Mouse (Mus musculus) liver, embryonic 15.5 days (tissue): ENCODE measurements around the gene Gtpbp1. TPM values are rescaled to one million over a fixed set of nuclear protein-coding genes. Genes with fewer than 3 reads are reported as not detected.

Experiments
- ATAC-seq: fragments of 200-750 bp; cut with Nextera tagmentation; 2 replicates; pipeline ENCODE4 v1.8.0; 2017; ENCODE audit warnings: moderate number of reproducible peaks, mild to moderate bottlenecking, moderate library complexity; ENCODE audit not compliant: insufficient read depth
- H3K27ac ChIP-seq: fragments of 300-500 bp; sonication (generic); replicated peaks from 2 replicates; pipeline ENCODE4 v1.5.1; 2015; ENCODE audit warnings: mild to moderate bottlenecking, inconsistent platforms
- H3K27me3 ChIP-seq: fragments of 300-500 bp; sonication (generic); 2 replicates; pipeline ENCODE4 v1.6.1; 2015; ENCODE audit warnings: mild to moderate bottlenecking, inconsistent platforms
- H3K36me3 ChIP-seq: fragments of 300-500 bp; sonication (generic); replicated peaks from 2 replicates; pipeline ENCODE4 v1.6.1; 2015; ENCODE audit warnings: moderate library complexity, mild to moderate bottlenecking, inconsistent platforms
- H3K4me1 ChIP-seq: fragments of 300-500 bp; sonication (generic); replicated peaks from 2 replicates; pipeline ENCODE4 v1.6.1; 2015; ENCODE audit warnings: inconsistent platforms
- H3K4me2 ChIP-seq: fragments of 300-500 bp; sonication (generic); 2 replicates; pipeline ENCODE4 v1.6.1; 2015; ENCODE audit warnings: moderate library complexity, mild to moderate bottlenecking, inconsistent platforms
- H3K4me3 ChIP-seq: fragments of 300-500 bp; sonication (generic); replicated peaks from 2 replicates; pipeline ENCODE4 v1.5.1; 2015; ENCODE audit warnings: mild to moderate bottlenecking, inconsistent platforms
- H3K9ac ChIP-seq: fragments of 300-500 bp; sonication (generic); 2 replicates; pipeline ENCODE4 v1.6.1; 2015; ENCODE audit warnings: moderate library complexity, mild to moderate bottlenecking, inconsistent platforms
- H3K9me3 ChIP-seq: fragments of 300-500 bp; sonication (generic); replicated peaks from 2 replicates; pipeline ENCODE4 v1.6.1; 2016; ENCODE audit warnings: inconsistent platforms
- WGBS: fragments of 180-500 bp; shearing (Covaris S2); methylation state at CpG from one replicate; pipeline ENCODE4 v1.1.7; 2015; ENCODE audit warnings: mixed read lengths; ENCODE audit not compliant: insufficient replicate concordance; 5-methylcytosine and 5-hydroxymethylcytosine counted together
- polyA plus RNA-seq: library from polyadenylated mRNA; unstranded; fragments of >200 nt; fragmentation: Nextera tagmentation; extraction: Ambion mirVana; gene quantifications from 2 replicates; pipeline ENCODE4 v1.2.1, GENCODE M21; 2015

The Gtpbp1 gene
- polyA plus RNA-seq, 1 experiment from 2014 or later: 29.9 TPM

DNA sequence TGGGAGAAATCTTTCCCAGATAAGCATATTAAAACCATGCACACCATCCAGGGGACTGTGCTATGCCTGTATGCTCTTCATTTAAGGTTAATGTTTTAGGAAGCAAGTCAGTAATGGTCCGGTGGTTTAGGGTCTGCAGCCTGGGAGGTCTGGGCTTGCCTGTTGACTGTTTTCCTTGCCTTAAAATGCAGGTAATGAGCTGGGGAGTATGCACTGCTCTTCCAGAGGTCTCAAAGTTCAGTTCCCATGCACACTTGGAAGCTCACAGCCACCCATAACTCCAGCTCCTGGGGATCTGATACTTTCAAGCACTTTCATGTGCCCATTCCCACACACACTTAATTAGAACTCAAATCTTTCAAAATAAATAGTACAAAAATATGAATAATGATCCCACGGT is 5.9 kb downstream of the Gtpbp1 start:
- Histone ChIP-seq H3K9ac (peak overlapping the region; percentile 3; the same call in 1 of the 2 replicates), H3K36me3 (peaks cover 37% of the 10 kb centered on the region), H3K27me3 (no peaks in the 10 kb centered on the region), H3K27ac (peak overlapping the region; percentile 95), H3K4me2 (peak overlapping the region; percentile 92; the same call in 1 of the 2 replicates), H3K9me3 (no peaks in the 10 kb centered on the region), H3K4me3 (no peak overlapping the region), H3K4me1 (peaks cover 66% of the 10 kb centered on the region)
- ATAC-seq: no peak
- 84% methylated on average over 2 of the region's 2 CpGs for WGBS

DNA sequence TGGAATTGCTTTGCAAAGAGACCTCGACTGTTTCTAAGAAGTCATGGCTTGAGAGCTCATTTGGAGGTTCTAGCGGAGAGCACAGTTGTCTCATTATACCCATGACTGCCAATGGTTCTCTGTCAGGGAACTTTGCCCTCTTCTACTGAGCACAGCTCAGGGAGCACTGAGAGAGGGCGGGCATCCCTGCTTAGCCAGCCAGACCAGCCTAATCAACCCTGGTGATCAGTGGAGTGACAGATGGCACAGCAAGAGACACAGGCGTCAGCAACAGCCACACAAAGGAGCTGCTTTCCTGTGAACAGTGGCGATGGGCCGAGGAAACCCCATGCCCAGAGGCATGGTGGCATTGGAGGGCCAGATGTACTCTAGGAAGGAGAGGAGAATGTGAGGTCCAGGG is 6.4 kb downstream of the Gtpbp1 start:
- WGBS: 55% methylated on average over 6 of the region's 6 CpGs
- Histone ChIP-seq H3K36me3 (peaks cover 37% of the 10 kb centered on the region), H3K4me3 (no peak overlapping the region), H3K9ac (no peak overlapping the region), H3K4me1 (peaks cover 61% of the 10 kb centered on the region), H3K27me3 (no peaks in the 10 kb centered on the region), H3K9me3 (no peaks in the 10 kb centered on the region), H3K4me2 (peak overlapping the region; percentile 92), H3K27ac (peak overlapping the region; percentile 95)
- no peak for ATAC-seq

DNA sequence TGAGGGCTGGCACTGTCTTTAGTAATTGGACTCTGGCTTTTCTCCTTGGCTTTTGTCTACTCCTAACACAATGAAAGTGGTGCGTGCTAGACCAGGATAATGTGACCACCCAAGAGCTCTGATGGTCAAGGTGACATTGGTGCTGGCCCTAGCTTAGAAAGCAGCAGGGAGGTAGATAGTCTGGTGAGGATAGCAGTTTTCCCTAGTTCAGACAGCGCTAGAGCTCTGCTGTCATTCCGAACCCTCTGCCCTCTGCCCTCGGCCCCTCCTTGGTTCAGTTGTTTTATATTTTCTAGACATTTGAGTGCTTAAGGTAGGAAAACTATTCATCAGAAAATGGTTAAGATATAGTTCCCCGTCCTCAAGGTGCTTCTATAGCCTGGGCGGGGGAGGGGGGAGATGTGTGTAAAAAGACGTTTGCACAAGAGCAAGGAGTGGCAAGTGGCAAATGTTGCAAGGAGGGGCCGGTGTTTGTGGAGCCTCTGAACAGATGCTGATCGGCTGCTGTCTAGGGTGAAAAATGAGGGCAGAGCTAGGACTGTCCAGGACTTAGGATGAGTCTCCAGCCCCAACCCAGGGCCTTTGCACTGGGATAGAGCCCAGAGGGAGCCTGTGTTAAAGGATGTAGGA is 7.0 kb downstream of the Gtpbp1 start:
- no peak for ATAC-seq
- Histone ChIP-seq H3K36me3 (peaks cover 37% of the 10 kb centered on the region), H3K4me1 (peaks cover 54% of the 10 kb centered on the region), H3K9me3 (no peaks in the 10 kb centered on the region), H3K4me3 (no peak overlapping the region), H3K27me3 (no peaks in the 10 kb centered on the region), H3K4me2 (0 out of 2 replicates have a peak overlapping the region, but pooled peaks have one; percentile 92), H3K27ac (peak overlapping the region; percentile 95; the same call in 1 of the 2 replicates), H3K9ac (no peak overlapping the region)
- 66% methylated on average over 9 of the region's 9 CpGs for WGBS

DNA sequence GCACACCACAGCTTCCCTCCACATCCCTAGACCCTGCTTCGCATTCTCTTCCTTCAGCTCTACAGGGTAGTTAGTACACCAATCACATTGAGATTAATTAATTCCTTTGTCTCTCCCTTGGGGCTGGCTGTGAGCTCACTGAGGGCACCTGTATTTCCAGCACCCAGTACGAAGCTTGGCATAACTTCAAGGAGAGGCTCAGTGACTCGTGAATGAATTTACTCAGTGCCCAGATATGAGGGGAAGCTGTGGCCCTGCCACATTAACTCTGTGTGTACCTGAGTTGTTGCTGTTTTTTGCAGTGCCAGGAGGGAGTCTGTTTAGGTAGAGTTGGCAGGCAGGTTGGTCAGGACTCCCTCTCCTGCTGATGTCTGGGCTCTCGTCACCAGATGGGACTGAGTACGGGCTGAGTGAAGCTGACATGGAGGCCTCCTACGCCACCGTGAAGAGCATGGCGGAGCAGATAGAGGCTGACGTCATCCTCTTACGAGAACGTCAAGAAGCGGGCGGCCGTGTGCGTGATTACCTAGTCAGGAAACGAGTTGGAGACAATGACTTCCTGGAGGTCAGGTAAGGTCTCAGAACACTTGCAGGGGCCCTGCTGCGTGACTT is 16.1 kb downstream of the Gtpbp1 start:
- H3K4me3 ChIP-seq: no peak overlapping the region
- no peaks in the 10 kb centered on the region for H3K9me3 ChIP-seq
- WGBS: 78% methylated on average over 17 of the region's 17 CpGs
- peaks cover 59% of the 10 kb centered on the region for H3K36me3 ChIP-seq
- H3K4me1 ChIP-seq: no peaks in the 10 kb centered on the region
- no peak overlapping the region for H3K27ac ChIP-seq
- no peak overlapping the region for H3K9ac ChIP-seq
- no peaks in the 10 kb centered on the region for H3K27me3 ChIP-seq
- H3K4me2 ChIP-seq: no peak overlapping the region
- no peak for ATAC-seq

DNA sequence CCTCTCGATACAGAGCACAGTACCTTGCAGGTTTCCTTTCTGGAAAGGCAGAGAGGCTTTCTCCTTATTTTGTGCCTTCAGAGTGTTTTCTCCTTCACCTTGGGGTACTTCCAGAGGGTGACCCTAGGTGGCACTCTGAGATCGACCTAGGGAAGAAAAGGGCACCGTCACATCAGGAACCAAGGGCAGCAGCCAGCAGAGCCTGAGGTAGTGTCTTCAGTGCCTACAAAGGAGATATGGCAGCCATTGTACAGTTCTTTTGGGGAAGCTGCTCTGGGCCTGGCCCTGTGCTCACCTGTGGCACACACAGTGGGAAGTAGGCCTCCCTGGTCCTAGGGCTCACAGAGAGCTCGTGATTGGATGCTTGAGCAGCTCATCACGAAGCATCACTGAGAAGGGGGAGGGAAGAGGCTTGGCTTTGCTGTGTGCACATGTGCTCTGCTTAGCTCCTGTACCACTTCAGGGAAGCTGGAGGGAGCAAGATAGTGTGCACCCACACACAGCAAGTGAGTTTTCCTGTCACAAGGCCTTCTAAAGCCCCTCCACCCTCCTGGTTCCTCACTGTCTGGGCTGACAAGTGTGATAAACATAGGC is 17.7 kb downstream of the Gtpbp1 start:
- ATAC-seq: no peak
- Histone ChIP-seq H3K36me3 (peaks cover 75% of the 10 kb centered on the region), H3K4me3 (no peak overlapping the region), H3K4me1 (0 out of 2 replicates have a peak, but pooled peaks cover 2% of the 10 kb centered on the region), H3K27me3 (no peaks in the 10 kb centered on the region), H3K4me2 (no peak overlapping the region), H3K9ac (no peak overlapping the region), H3K9me3 (no peaks in the 10 kb centered on the region), H3K27ac (no peak overlapping the region)
- WGBS: 79% methylated on average over 5 of the region's 5 CpGs

DNA sequence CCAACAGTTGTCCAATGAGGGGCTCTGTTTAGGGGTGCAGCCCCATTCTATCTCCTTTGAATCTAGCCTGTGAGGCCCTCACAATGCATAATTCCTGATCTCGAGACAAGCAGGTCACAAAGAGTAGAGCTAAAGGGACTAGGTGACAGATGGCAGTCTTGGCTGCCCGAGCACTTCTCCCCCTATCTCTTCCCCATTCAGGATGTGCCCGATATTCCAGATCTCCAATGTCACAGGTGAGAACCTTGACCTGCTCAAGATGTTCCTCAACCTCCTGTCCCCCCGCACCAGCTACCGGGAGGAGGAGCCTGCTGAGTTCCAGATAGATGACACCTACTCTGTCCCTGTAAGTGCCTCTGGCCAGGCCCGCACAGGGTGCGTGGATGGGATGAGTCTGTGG is 25.0 kb downstream of the Gtpbp1 start:
- Histone ChIP-seq H3K9ac (no peak overlapping the region), H3K4me1 (0 out of 2 replicates have a peak, but pooled peaks cover 9% of the 10 kb centered on the region), H3K27me3 (no peaks in the 10 kb centered on the region), H3K4me2 (no peak overlapping the region), H3K36me3 (peaks cover 100% of the 10 kb centered on the region), H3K27ac (no peak overlapping the region), H3K9me3 (no peaks in the 10 kb centered on the region), H3K4me3 (no peak overlapping the region)
- WGBS: 80% methylated on average over 7 of the region's 7 CpGs
- no peak for ATAC-seq

DNA sequence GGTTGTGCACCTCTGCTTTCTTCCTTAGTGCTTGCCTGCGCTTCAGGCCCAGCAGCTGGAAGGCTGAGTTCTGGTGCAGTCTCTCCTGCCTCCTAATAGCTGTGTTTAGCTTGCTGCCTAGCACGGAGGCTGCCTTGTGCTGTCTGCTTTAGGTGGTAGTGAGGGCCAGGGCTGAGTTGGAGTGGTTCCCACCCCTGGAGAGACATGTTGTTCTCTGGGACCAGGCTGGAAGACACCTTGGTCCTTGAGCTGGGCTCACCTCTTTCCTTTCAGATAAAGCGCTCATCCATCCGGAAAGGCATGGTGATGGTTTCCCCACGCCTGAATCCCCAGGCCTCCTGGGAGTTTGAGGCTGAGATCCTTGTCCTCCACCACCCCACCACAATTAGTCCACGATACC is 26.1 kb downstream of the Gtpbp1 start:
- Histone ChIP-seq H3K9me3 (no peaks in the 10 kb centered on the region), H3K4me1 (0 out of 2 replicates have a peak, but pooled peaks cover 9% of the 10 kb centered on the region), H3K9ac (no peak overlapping the region), H3K27me3 (no peaks in the 10 kb centered on the region), H3K4me2 (no peak overlapping the region), H3K4me3 (no peak overlapping the region), H3K27ac (no peak overlapping the region), H3K36me3 (peaks cover 98% of the 10 kb centered on the region)
- no peak for ATAC-seq
- 88% methylated on average over 6 of the region's 6 CpGs for WGBS

DNA sequence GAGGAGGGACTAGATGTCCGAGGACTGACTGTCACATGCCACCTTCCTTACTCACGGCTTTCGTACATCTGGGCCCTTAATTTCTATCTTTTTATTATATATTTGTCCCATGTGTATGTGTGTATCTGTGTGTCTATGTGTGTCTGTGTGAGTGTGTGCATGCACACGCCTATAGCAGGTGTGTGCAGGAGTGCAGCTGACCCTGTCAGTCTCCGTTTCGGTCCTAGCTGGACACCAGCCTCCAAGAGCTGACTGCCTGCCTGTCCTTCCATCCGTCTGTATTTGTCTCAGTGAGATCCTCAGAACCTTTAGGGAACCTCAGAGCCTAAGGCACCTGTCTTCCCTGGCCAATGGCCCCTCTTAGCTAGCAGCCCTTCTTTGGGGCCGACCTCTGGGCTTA is 29.6 kb downstream of the Gtpbp1 start:
- Histone ChIP-seq H3K4me3 (no peak overlapping the region), H3K36me3 (peaks cover 86% of the 10 kb centered on the region), H3K4me2 (no peak overlapping the region), H3K4me1 (no peaks in the 10 kb centered on the region), H3K9ac (no peak overlapping the region), H3K27me3 (no peaks in the 10 kb centered on the region), H3K9me3 (no peaks in the 10 kb centered on the region), H3K27ac (no peak overlapping the region)
- no peak for ATAC-seq
- 87% methylated on average over 8 of the region's 8 CpGs for WGBS

DNA sequence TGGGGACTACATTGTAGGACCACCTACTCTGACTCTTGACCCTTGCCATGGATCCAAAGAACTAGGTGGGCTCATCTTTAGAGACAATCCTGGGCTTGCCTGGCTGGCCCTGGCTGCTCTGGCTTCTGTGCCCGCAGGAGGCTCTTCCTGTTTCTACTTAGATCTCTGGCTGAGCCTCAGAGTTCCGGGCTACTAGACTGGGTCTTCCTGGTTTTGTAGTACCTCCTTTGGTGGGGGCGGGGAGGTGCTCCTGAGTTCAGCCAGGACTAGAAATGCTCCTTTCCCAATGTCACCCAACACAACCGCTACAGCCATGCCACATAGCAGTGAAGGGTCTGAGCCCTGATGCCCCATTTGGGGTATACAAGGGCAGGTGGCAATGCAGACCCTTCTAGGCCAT is 30.2 kb downstream of the Gtpbp1 start:
- Histone ChIP-seq H3K4me3 (no peak overlapping the region), H3K4me1 (no peaks in the 10 kb centered on the region), H3K4me2 (no peak overlapping the region), H3K9ac (no peak overlapping the region), H3K9me3 (no peaks in the 10 kb centered on the region), H3K27ac (no peak overlapping the region), H3K36me3 (peaks cover 83% of the 10 kb centered on the region), H3K27me3 (no peaks in the 10 kb centered on the region)
- WGBS: 56% methylated on average over 4 of the region's 4 CpGs
- ATAC-seq: no peak

DNA sequence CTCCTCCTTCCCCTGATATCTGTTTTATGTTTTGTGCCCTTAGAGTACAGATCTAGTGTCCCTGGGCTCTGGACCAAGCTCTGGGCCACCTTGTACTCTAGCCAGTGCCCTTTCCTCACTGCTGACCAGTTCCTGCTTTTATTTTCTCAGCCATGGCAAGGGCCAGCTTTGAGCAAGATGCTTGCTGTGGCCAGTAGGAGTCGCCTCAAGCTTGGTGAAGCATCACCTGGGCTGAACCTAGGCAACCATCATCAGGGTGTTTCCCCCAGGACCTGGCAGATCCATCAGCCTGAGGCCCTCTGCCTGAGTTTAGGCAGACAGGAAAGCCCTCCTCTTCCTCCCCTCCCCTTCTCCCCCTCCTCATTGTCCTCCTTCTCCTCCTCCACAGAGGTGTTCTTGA is 32.8 kb downstream of the Gtpbp1 start:
- Histone ChIP-seq H3K9me3 (no peaks in the 10 kb centered on the region), H3K27ac (no peak overlapping the region), H3K9ac (no peak overlapping the region), H3K4me2 (no peak overlapping the region), H3K36me3 (peaks cover 75% of the 10 kb centered on the region), H3K27me3 (no peaks in the 10 kb centered on the region), H3K4me3 (no peak overlapping the region), H3K4me1 (no peaks in the 10 kb centered on the region)
- 29% methylated on average over 1 of the region's 1 CpGs for WGBS
- ATAC-seq: no peak

DNA sequence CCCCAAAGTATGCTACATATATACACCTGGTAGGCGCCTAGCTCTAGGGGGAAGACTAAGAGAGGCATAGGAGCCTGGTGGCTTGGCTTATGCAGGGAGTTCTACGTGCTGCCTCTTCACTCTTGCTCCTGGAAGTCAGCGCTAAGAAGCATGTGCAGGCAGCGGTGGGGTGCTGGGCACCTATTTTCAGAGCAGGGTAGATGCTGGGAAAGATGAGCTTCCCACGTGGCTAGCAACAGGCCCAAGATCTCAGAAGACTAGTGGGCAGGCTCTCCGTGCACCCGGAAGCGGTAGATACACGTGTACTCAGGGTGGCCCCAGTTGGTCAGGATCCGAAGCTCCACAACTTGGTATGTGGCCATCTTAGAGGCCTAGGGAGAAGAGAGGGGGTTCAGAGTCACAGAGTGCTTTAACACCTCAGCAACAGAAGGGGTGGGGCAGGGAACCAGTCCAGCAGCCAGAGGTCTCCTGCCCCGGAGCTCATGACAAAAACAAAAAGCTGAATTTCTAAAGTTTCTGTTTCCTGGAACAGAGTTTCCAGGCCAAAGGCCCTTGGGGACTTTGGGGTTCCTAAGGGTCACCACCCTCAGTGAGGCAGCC is 34.6 kb downstream of the Gtpbp1 start:
- no peaks in the 10 kb centered on the region for H3K27me3 ChIP-seq
- no peak overlapping the region for H3K27ac ChIP-seq
- no peaks in the 10 kb centered on the region for H3K4me1 ChIP-seq
- no peak overlapping the region for H3K4me2 ChIP-seq
- 80% methylated on average over 11 of the region's 11 CpGs for WGBS
- H3K9ac ChIP-seq: no peak overlapping the region
- peaks cover 71% of the 10 kb centered on the region for H3K36me3 ChIP-seq
- no peaks in the 10 kb centered on the region for H3K9me3 ChIP-seq
- ATAC-seq: no peak
- H3K4me3 ChIP-seq: no peak overlapping the region
